Mouse (Mus musculus): ENCODE data around the gene Cpsf4l.

Cpsf4l gene

GRCm38 (mm10) chr11:113733631-113734364 lies 24.0 kb upstream of the Cpsf4l start:
- DNase-seq, result no peak

GRCm38 (mm10) chr11:113731945-113732612 lies 22.3 kb upstream of the Cpsf4l start:
- DNase-seq, result no peak

- no peak for DNase-seq
Observed at GRCm38 (mm10) chr11:113730879-113731278, 21.1 kb upstream of the Cpsf4l start.

GRCm38 (mm10) chr11:113729917-113730316 lies 20.1 kb upstream of the Cpsf4l start:
- no peak for DNase-seq

- no peak for DNase-seq
Observed at GRCm38 (mm10) chr11:113729239-113729638, 19.4 kb upstream of the Cpsf4l start.

GRCm38 (mm10) chr11:113727992-113728391 lies 18.2 kb upstream of the Cpsf4l start:
- DNase-seq, result peak in 1 of 2 experiments; percentile 27

GRCm38 (mm10) chr11:113726994-113727888 lies 17.4 kb upstream of the Cpsf4l start:
- no peak for DNase-seq

GRCm38 (mm10) chr11:113725235-113726048 lies 15.6 kb upstream of the Cpsf4l start:
- DNase-seq, result peak; percentile 65 to 77

GRCm38 (mm10) chr11:113722405-113723090 lies 12.7 kb upstream of the Cpsf4l start:
- peak; percentile 64 to 74 for DNase-seq

- no peak for DNase-seq
Observed at GRCm38 (mm10) chr11:113717767-113718424, 8.1 kb upstream of the Cpsf4l start.

- peak; percentile 57 to 68 for DNase-seq
Observed at GRCm38 (mm10) chr11:113716132-113716531, 6.3 kb upstream of the Cpsf4l start.

GRCm38 (mm10) chr11:113715078-113715674 lies 5.4 kb upstream of the Cpsf4l start:
- DNase-seq, result peak in 1 of 2 experiments; percentile 35

GRCm38 (mm10) chr11:113711061-113711460 lies 1.2 kb upstream of the Cpsf4l start:
- no peak for DNase-seq

- no peak for DNase-seq
Observed at GRCm38 (mm10) chr11:113710257-113710777, 500 bp upstream of the Cpsf4l start.

GRCm38 (mm10) chr11:113709272-113709671 lies 545 bp downstream of the Cpsf4l start:
- DNase-seq, result no peak

- no peak for DNase-seq
Observed at GRCm38 (mm10) chr11:113708629-113709213, 1.1 kb downstream of the Cpsf4l start.

GRCm38 (mm10) chr11:113705966-113706652 lies 3.7 kb downstream of the Cpsf4l start:
- DNase-seq, result no peak

- peak; percentile 85 for DNase-seq
Observed at GRCm38 (mm10) chr11:113703758-113704157, 6.1 kb downstream of the Cpsf4l start.

GRCm38 (mm10) chr11:113699643-113700042 lies 10.2 kb downstream of the Cpsf4l start:
- no peak for DNase-seq
